Mouse (Mus musculus): Measurements from ENCODE around the gene Ctnnbl1. TPM values are rescaled to one million over a fixed set of nuclear protein-coding genes. Genes with fewer than 3 reads are reported as not detected.
A peak's percentile ranks its signal among the peaks of the same experiment; 100 is the strongest.

The Ctnnbl1 gene
- polyA plus RNA-seq, 2 experiments from 2014 or later: 71.0 to 71.9 TPM

- ATAC-seq: no peak
These were observed 140.8 kb downstream of the Ctnnbl1 start for GRCm38 (mm10) chr2:157877967-157878366.

GRCm38 (mm10) chr2:157881939-157882338 lies 144.7 kb downstream of the Ctnnbl1 start:
- no peak for ATAC-seq

GRCm38 (mm10) chr2:157887275-157888025 lies 150.2 kb downstream of the Ctnnbl1 start:
- ATAC-seq: peak; percentile 54

- no peak for ATAC-seq
These were observed 154.0 kb downstream of the Ctnnbl1 start for GRCm38 (mm10) chr2:157891166-157891565.

GRCm38 (mm10) chr2:157897131-157897530 lies 159.9 kb downstream of the Ctnnbl1 start:
- ATAC-seq: no peak

- ATAC-seq: no peak
These were observed 176.0 kb downstream of the Ctnnbl1 start for GRCm38 (mm10) chr2:157913204-157913636.

GRCm38 (mm10) chr2:157913705-157914104 lies 176.5 kb downstream of the Ctnnbl1 start:
- ATAC-seq: no peak

- ATAC-seq: no peak
These were observed 177.0 kb downstream of the Ctnnbl1 start, which contains the start of gene Vstm2l for GRCm38 (mm10) chr2:157914105-157914764. Gene Vstm2l, plus strand, starts transcription at chr2:157914653.

GRCm38 (mm10) chr2:157914889-157915517 lies 177.8 kb downstream of the Ctnnbl1 start:
- ATAC-seq: no peak

GRCm38 (mm10) chr2:157918529-157918928 lies 181.3 kb downstream of the Ctnnbl1 start:
- no peak for ATAC-seq

GRCm38 (mm10) chr2:157921551-157921950 lies 184.3 kb downstream of the Ctnnbl1 start:
- no peak for ATAC-seq

GRCm38 (mm10) chr2:157923406-157923805 lies 186.2 kb downstream of the Ctnnbl1 start:
- no peak for ATAC-seq

GRCm38 (mm10) chr2:157924504-157924903 lies 187.3 kb downstream of the Ctnnbl1 start:
- no peak for ATAC-seq

GRCm38 (mm10) chr2:157926502-157926901 lies 189.3 kb downstream of the Ctnnbl1 start:
- no peak for ATAC-seq

GRCm38 (mm10) chr2:157926927-157927326 lies 189.7 kb downstream of the Ctnnbl1 start:
- ATAC-seq: no peak

GRCm38 (mm10) chr2:157927397-157927796 lies 190.2 kb downstream of the Ctnnbl1 start:
- ATAC-seq: no peak

GRCm38 (mm10) chr2:157927815-157928214 lies 190.6 kb downstream of the Ctnnbl1 start:
- no peak for ATAC-seq

- no peak for ATAC-seq
These were observed 195.5 kb downstream of the Ctnnbl1 start for GRCm38 (mm10) chr2:157932655-157933054.

- ATAC-seq: no peak
These were observed 198.4 kb downstream of the Ctnnbl1 start for GRCm38 (mm10) chr2:157935444-157936171.

GRCm38 (mm10) chr2:157936676-157937075 lies 199.5 kb downstream of the Ctnnbl1 start:
- ATAC-seq: no peak

- ATAC-seq: no peak
These were observed 203.5 kb downstream of the Ctnnbl1 start for GRCm38 (mm10) chr2:157940586-157941185.

Data from CD4-positive, CD25-positive, alpha-beta regulatory T cell, adult 4 months (primary cell).